ENCODE assay signal across 18 mouse cellular contexts in the genomic region with DNA sequence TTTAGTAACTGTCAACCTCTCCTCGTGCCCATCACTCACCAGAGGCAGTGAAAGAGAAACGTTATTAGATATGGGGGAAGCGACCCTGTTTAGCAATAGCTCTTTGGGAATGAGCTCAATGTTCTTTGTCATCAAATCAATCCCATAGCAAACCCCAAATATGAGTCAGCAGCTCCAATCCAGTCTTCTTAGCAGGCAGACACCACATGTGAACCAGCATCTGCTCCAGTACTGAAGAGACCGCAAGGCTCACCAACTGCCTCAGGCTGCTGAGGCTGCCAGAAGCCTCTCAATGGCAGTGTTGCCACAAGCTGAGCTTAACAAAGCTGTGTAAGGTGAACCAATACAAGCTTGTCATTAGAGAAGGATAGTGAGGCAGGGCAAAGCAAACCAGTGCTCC.
DNase-seq lines count a peak whose midpoint lies in the region; ATAC-seq and TF ChIP-seq lines count a peak whose summit lies in the region.
"Had no signal": no experiment of that assay in that cellular context is flagged by ENCODE, and none has a peak within 500 bp of the region (broad histone marks: within the 10 kb centered on the region; RNA-seq: fewer than 3 reads in every experiment).

No protein-coding gene starts in this region.

- no peak overlapping the region for H3K4me3 ChIP-seq in heart, embryonic 13.5 days
- no peak overlapping the region for H3K4me3 ChIP-seq in heart, postnatal 0 days (ENCODE audit: low read depth, low read length)
- H3K4me3 ChIP-seq: forebrain, embryonic 12.5 days; hindbrain, embryonic 15.5 days had no signal

- TF ChIP-seq CTCF in heart, postnatal 0 days (IDR thresholded peaks at IDR 0.05; ENCODE audit: low read depth): no peak

- no peaks in the 10 kb centered on the region for H3K27me3 ChIP-seq in heart, embryonic 13.5 days (replicated peaks)
- H3K27me3 ChIP-seq in heart, postnatal 0 days (ENCODE audit: control insufficient read depth, insufficient read depth, low read length): no peaks in the 10 kb centered on the region
- H3K27me3 ChIP-seq: forebrain, embryonic 12.5 days; hindbrain, embryonic 15.5 days; Patski had no signal

- H3K4me1 ChIP-seq in heart, embryonic 13.5 days: peaks cover 70% of the 10 kb centered on the region
- H3K4me1 ChIP-seq in heart, postnatal 0 days (ENCODE audit: control insufficient read depth, insufficient read depth): peaks cover 30% of the 10 kb centered on the region

- no peak for DNase-seq in heart, postnatal 4 days
- DNase-seq in heart, postnatal 0 days (ENCODE audit: low spot score): no peak
- no peak for DNase-seq in heart, adult 9 months (ENCODE audit: low spot score in 2 of 2)
- DNase-seq in 3134 (ENCODE audit: extremely low read depth, insufficient read length, low spot score) (peak; percentile 40), 3T3-L1 (ENCODE audit: low read depth, low spot score) (peak; percentile 79)
- DNase-seq: adrenal gland, postnatal 14 days; cerebellum, adult 18-20 months; cerebellum, adult 9-11 months; cerebellum, postnatal 36 days; gastrocnemius, postnatal 14 days; kidney, adult 8-10 months had no signal

- no peaks in the 10 kb centered on the region for H3K36me3 ChIP-seq in heart, embryonic 13.5 days
- H3K36me3 ChIP-seq in heart, postnatal 0 days (replicated peaks; ENCODE audit: control insufficient read depth, insufficient read depth, low read length): no peaks in the 10 kb centered on the region
- H3K36me3 ChIP-seq: forebrain, embryonic 12.5 days; hindbrain, embryonic 15.5 days had no signal

- WGBS in heart, embryonic 13.5 days: 59% methylated on average over 4 of the region's 4 CpGs
- 60% methylated on average over 4 of the region's 4 CpGs for WGBS in heart, postnatal 0 days

- no peak overlapping the region for H3K4me2 ChIP-seq in heart, embryonic 13.5 days
- H3K4me2 ChIP-seq in heart, postnatal 0 days (ENCODE audit: low read depth, low read length): no peak overlapping the region
- H3K4me2 ChIP-seq: forebrain, embryonic 12.5 days; hindbrain, embryonic 15.5 days had no signal

- no peaks in the 10 kb centered on the region for H3K9me3 ChIP-seq in heart, embryonic 13.5 days
- no peaks in the 10 kb centered on the region for H3K9me3 ChIP-seq in heart, postnatal 0 days (replicated peaks; ENCODE audit: control insufficient read depth, low read length)
- H3K9me3 ChIP-seq: forebrain, embryonic 12.5 days; hindbrain, embryonic 15.5 days had no signal

- peak overlapping the region; percentile 41; the same call in 1 of the 2 replicates for H3K27ac ChIP-seq in heart, embryonic 13.5 days (replicated peaks)
- 0 out of 2 replicates have a peak overlapping the region, but pooled peaks have one; percentile 16 for H3K27ac ChIP-seq in heart, postnatal 0 days (ENCODE audit: low read depth)
- H3K27ac ChIP-seq: forebrain, embryonic 12.5 days; hindbrain, embryonic 15.5 days had no signal

- no peak overlapping the region for H3K9ac ChIP-seq in heart, embryonic 13.5 days
- H3K9ac ChIP-seq in heart, postnatal 0 days (replicated peaks; ENCODE audit: low read depth, low read length): no peak overlapping the region
- H3K9ac ChIP-seq: forebrain, embryonic 12.5 days; hindbrain, embryonic 15.5 days had no signal

- no peak for ATAC-seq in heart, embryonic 13.5 days (ENCODE audit: extremely low read depth, insufficient number of reproducible peaks, low FRiP score, low TSS enrichment)
- ATAC-seq in heart, postnatal 0 days (ENCODE audit: insufficient read depth, low read depth): no peak
- ATAC-seq in frontal cortex, adult (ENCODE audit: low TSS enrichment): no peak
- ATAC-seq: forebrain, embryonic 16.5 days; intestine, embryonic 16.5 days; Patski had no signal

- TF ChIP-seq EP300 in heart, postnatal 0 days (IDR thresholded peaks at IDR 0.05; ENCODE audit: low read depth): no peak

Comparison
In these comparisons a context has a peak if more than half of its experiments do, and no peak if none do; other contexts are left out.
1. DNase-seq: peak in 3134 (single experiment) and 3T3-L1 (single experiment); none in heart, postnatal 4 days (single experiment), heart, postnatal 0 days (single experiment) and heart, adult 9 months (0 of 2).